Mouse (Mus musculus) cortical plate, adult 2 months (tissue): ENCODE measurements at regions not wholly inside any gene's neighbourhood (a gene's known extent, or its start where the extent isn't known, plus 50 kb on each side); places are given as distances from the start of the nearest gene placed in this dataset.

Experiments used
- CTCF ChIP-seq: fragments of 200-500 bp; IDR thresholded peaks from 2 replicates; pipeline ENCODE4 v1.5.1; 2011; ENCODE audit warnings: mild to moderate bottlenecking, control low read depth, low read length; ENCODE audit not compliant: insufficient read depth; ENCODE audit errors: extremely low read depth
- POLR2A ChIP-seq: fragments of 200-500 bp; IDR thresholded peaks from 2 replicates; pipeline ENCODE4 v1.6.1; 2011; ENCODE audit warnings: mild to moderate bottlenecking, low read length, control low read depth; ENCODE audit not compliant: insufficient read depth; ENCODE audit errors: extremely low read depth

DNA sequence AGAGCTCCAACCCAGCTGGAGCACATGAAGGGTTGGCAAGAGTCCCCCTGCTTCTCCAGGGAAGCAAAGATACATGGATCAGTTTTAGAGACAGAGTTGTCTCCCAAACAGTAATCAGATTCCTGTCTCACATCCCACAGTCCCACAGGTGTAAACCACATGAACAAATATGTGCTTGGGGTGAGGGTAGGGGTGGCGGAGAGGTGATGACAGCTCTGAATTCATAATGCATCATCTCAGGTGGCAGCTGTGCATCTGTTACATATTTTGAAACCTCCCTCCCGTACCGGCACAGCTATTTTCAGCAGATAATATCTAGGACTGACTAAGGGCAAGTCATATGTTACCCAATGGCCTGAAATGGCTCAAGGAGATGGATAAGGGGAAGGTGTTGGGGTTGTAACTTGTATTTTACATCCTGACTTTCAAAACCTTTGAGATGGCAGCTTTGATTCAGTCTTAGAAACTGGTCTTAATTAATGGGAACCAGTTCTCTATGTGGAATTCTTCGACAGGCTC, 579.2 kb upstream of the 2610301B20Rik start:
- TF ChIP-seq POLR2A, result no peak
- no peak for TF ChIP-seq CTCF
